Mouse (Mus musculus) intestine, postnatal 0 days (tissue): ENCODE measurements around the gene Lrrfip1. TPM values are rescaled to one million over a fixed set of nuclear protein-coding genes. Genes with fewer than 3 reads are reported as not detected.

ENCODE experiments used
- ATAC-seq: fragments of 200-750 bp; cut with Nextera tagmentation; 2 replicates; pipeline ENCODE4 v1.8.0; 2017; ENCODE audit warnings: mild to moderate bottlenecking, moderate TSS enrichment, moderate library complexity
- H3K27ac ChIP-seq: fragments of 300-500 bp; sonication (generic); 2 replicates; pipeline ENCODE4 v1.5.1; 2014; ENCODE audit warnings: mild to moderate bottlenecking, low read depth, low read length, moderate library complexity
- H3K27me3 ChIP-seq: fragments of 300-500 bp; sonication (generic); replicated peaks from 2 replicates; pipeline ENCODE4 v1.6.1; 2014; ENCODE audit warnings: low read length, mixed read lengths; ENCODE audit not compliant: control insufficient read depth, insufficient read depth
- H3K36me3 ChIP-seq: fragments of 300-500 bp; sonication (generic); 2 replicates; pipeline ENCODE4 v1.6.1; 2014; ENCODE audit warnings: mild to moderate bottlenecking, moderate library complexity; ENCODE audit not compliant: control insufficient read depth, insufficient read depth
- H3K4me1 ChIP-seq: fragments of 300-500 bp; sonication (generic); replicated peaks from 2 replicates; pipeline ENCODE4 v1.6.1; 2014; ENCODE audit warnings: antibody characterized with exemption, low read length, mixed read lengths; ENCODE audit not compliant: control insufficient read depth, insufficient read depth
- H3K4me2 ChIP-seq: fragments of 300-500 bp; sonication (generic); replicated peaks from 2 replicates; pipeline ENCODE4 v1.6.1; 2014; ENCODE audit warnings: low read depth, mild to moderate bottlenecking, moderate library complexity
- H3K4me3 ChIP-seq: fragments of 300-500 bp; sonication (generic); 2 replicates; pipeline ENCODE4 v1.5.1; 2014; ENCODE audit warnings: low read depth, low read length
- H3K9ac ChIP-seq: fragments of 300-500 bp; sonication (generic); 2 replicates; pipeline ENCODE4 v1.6.1; 2014; ENCODE audit warnings: mild to moderate bottlenecking, low read depth, low read length
- H3K9me3 ChIP-seq: fragments of 300-500 bp; sonication (generic); 2 replicates; pipeline ENCODE4 v1.6.1; 2016; ENCODE audit warnings: mixed run types; ENCODE audit not compliant: control insufficient read depth
- CTCF ChIP-seq: sonication (generic); IDR thresholded peaks from 2 replicates; pipeline ENCODE4 v1.5.1; 2016; ENCODE audit warnings: low read depth, mild to moderate bottlenecking, control low read depth, antibody characterized with exemption, moderate library complexity
- WGBS: fragments of 180-500 bp; shearing (Covaris S2); extraction: QIAGEN DNeasy Blood & Tissue Kit; methylation state at CpG from one replicate; pipeline ENCODE4 v1.1.7; 2014; 5-methylcytosine and 5-hydroxymethylcytosine counted together
- polyA plus RNA-seq: library from polyadenylated mRNA; unstranded; fragments of >200 nt; fragmentation: Nextera tagmentation; extraction: Ambion mirVana; gene quantifications from 2 replicates; pipeline ENCODE4 v1.2.1, GENCODE M21; 2015

Lrrfip1 gene
- polyA plus RNA-seq, 1 experiment from 2014 or later = 79.2 TPM

DNA sequence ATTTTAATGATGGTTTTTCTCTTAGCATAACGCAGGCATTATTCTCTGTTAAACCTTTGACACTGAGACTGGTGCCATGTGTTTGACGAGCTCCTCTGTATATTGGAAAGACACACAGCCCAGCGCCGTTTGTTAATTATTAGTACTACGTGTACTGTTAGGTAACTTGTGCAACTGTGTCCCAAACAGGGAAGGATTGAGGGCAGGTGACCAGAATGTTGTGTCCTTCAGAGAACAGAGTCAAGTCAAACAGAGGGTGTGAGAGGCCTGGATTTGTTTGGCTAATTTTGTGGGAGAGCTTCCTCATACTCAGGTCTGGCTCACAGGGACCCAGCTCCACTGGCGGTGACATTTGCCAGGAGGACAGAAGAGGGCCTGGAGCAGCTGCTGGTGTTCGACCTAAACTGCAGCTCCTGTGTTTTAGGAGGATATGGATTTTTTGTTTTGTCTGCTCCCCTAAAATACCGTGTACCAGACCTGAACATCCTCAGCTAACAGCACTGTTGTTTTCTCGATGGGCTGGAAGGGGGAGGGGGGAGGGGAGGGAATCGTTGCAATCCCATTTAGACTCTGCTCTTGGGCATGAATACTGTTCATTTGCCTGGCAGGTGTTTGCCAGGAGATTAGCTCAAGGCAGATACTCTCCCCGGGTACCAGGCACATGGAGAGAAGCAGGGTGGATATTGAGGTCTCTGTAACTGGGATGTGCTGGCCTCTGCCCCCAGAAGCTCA lies 103.3 kb downstream of the Lrrfip1 start:
- peaks cover 61% of the 10 kb centered on the region for H3K36me3 ChIP-seq
- H3K4me3 ChIP-seq = no peak overlapping the region
- no peak for TF ChIP-seq CTCF
- ATAC-seq = no peak
- no peak overlapping the region for H3K4me2 ChIP-seq
- H3K27ac ChIP-seq = no peak overlapping the region
- H3K9ac ChIP-seq = no peak overlapping the region
- no peaks in the 10 kb centered on the region for H3K4me1 ChIP-seq
- no peaks in the 10 kb centered on the region for H3K27me3 ChIP-seq
- WGBS = 63% methylated on average over 11 of the region's 11 CpGs
- no peaks in the 10 kb centered on the region for H3K9me3 ChIP-seq

DNA sequence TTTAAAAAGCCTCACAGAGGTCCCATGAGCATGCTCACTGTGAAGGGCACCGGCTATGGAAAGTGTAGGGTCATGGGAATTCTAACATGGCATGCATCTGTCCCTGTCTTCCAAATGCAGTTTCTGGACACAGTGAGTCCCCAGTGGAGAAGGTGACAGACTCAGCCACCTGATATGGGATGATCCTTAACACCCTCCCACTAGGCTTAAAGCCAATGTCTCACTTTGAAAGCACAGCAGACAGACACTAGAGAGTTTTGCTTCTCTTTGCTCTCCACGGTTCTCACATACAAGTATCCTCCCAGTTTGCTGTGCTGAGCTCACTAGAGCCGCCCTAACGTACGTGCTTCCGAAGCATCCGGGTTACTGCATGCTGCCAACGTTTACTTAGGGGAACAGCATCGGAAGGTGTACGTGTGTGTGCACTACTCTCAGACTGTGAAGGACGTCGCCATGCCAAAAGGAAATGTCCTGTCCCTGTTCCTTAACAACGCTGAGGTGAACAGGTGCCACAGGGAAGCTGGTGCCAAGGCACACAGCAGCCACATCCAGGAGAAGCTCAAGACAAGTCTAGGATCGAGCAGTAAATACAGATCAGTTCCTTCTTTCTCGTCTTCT lies 104.9 kb downstream of the Lrrfip1 start:
- peaks cover 77% of the 10 kb centered on the region for H3K36me3 ChIP-seq
- H3K27ac ChIP-seq = no peak overlapping the region
- no peaks in the 10 kb centered on the region for H3K9me3 ChIP-seq
- no peak overlapping the region for H3K4me2 ChIP-seq
- no peaks in the 10 kb centered on the region for H3K4me1 ChIP-seq
- 90% methylated on average over 15 of the region's 15 CpGs for WGBS
- no peak for ATAC-seq
- no peak overlapping the region for H3K4me3 ChIP-seq
- TF ChIP-seq CTCF = no peak
- no peaks in the 10 kb centered on the region for H3K27me3 ChIP-seq
- no peak overlapping the region for H3K9ac ChIP-seq

DNA sequence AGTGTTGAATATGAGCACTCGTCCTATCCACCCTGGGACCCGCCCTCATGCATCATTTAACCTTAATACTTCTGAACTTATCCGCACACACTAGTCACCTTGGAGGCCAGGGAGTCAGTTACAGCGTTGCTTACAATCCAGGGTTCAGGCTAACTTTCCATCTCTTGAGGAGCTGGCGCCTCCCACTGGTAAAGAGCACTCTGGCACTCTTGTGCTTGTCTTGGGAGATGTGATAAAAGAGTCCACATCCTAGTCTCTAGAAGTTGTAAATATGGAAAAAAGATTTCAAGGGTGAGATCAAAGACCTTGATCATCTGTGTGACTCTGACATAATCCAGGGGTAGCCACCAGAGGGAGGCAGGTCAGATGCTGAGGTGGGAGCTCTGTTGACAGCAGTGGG lies 109.0 kb downstream of the Lrrfip1 start:
- Histone ChIP-seq H3K27me3 (no peaks in the 10 kb centered on the region), H3K27ac (no peak overlapping the region), H3K4me1 (no peaks in the 10 kb centered on the region), H3K36me3 (peaks cover 89% of the 10 kb centered on the region), H3K4me2 (no peak overlapping the region), H3K4me3 (no peak overlapping the region), H3K9me3 (no peaks in the 10 kb centered on the region), H3K9ac (no peak overlapping the region)
- 75% methylated on average over 5 of the region's 5 CpGs for WGBS
- TF ChIP-seq CTCF = peak; percentile 64
- ATAC-seq = no peak

DNA sequence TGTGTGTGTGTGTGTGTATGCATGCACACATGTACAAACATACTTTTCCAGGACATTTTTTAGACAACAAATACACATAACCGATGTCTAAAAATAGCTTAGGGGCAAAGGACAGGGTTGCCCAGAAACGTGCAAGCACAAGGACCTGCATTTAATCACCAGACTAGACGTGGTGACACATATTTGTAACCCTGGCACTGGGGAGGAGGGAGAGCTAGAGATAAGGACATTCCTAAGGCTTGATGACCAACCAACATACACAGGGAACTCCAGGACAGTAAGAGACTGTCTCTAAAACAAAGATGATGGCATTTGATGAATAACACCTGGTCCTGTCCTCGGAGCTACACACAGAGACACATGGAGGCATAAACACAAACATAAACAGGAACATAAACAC lies 110.8 kb downstream of the Lrrfip1 start:
- WGBS = 33% methylated on average over 4 of the region's 4 CpGs
- no peak; the same call in 1 of the 2 replicates for ATAC-seq
- Histone ChIP-seq H3K9ac (no peak overlapping the region), H3K36me3 (peaks cover 89% of the 10 kb centered on the region), H3K27me3 (no peaks in the 10 kb centered on the region), H3K4me1 (no peaks in the 10 kb centered on the region), H3K4me3 (no peak overlapping the region), H3K4me2 (no peak overlapping the region), H3K9me3 (no peaks in the 10 kb centered on the region), H3K27ac (no peak overlapping the region)
- TF ChIP-seq CTCF = no peak

DNA sequence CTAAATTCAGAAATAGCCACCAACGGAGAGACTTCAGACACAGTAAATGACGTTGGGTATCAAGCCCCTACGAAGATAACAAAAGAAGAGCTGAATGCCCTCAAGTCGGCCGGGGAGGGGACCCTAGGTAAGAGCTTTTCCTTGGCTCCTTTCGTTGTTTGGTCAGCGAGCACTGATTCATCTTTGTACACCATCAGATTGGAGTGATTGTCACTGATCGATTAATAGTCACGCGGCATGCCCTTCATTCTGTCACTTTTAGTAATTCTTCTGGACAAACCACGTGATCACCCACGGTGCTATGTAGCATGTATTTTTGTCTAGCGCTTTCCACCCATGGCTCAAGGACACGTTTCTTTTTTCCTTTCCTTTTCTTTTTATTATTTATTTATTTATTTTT lies 113.6 kb downstream of the Lrrfip1 start:
- no peak overlapping the region for H3K9ac ChIP-seq
- H3K36me3 ChIP-seq = peaks cover 82% of the 10 kb centered on the region
- no peaks in the 10 kb centered on the region for H3K27me3 ChIP-seq
- H3K4me3 ChIP-seq = no peak overlapping the region
- H3K4me2 ChIP-seq = no peak overlapping the region
- no peak for TF ChIP-seq CTCF
- H3K9me3 ChIP-seq = no peaks in the 10 kb centered on the region
- H3K4me1 ChIP-seq = no peaks in the 10 kb centered on the region
- no peak overlapping the region for H3K27ac ChIP-seq
- no peak for ATAC-seq
- WGBS = 94% methylated on average over 14 of the region's 14 CpGs

DNA sequence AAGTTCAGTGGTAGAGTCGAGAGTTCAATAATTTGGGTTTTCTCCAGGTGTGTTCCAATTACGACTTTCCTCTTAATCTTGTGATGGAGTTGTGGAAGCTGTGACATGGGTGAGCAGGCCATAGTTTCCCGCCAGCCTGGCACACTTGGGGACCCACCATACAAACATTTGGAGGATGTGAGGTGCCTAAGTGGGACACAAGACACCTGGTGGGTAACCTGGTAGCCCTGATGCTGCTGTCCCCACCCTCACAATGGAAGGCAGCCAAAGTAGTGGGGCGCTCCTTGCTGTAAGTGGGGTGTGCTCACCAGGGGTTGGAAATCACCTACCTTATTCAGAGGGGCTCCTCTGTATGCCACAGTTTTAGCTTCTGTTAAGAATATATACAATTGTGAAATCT lies 114.1 kb downstream of the Lrrfip1 start:
- no peak overlapping the region for H3K4me2 ChIP-seq
- H3K9ac ChIP-seq = no peak overlapping the region
- H3K9me3 ChIP-seq = no peaks in the 10 kb centered on the region
- 91% methylated on average over 4 of the region's 4 CpGs for WGBS
- peaks cover 81% of the 10 kb centered on the region for H3K36me3 ChIP-seq
- H3K27ac ChIP-seq = no peak overlapping the region
- no peak for ATAC-seq
- TF ChIP-seq CTCF = no peak
- H3K27me3 ChIP-seq = no peaks in the 10 kb centered on the region
- H3K4me1 ChIP-seq = no peaks in the 10 kb centered on the region
- no peak overlapping the region for H3K4me3 ChIP-seq
